Mouse (Mus musculus) inflammation-experienced regulatory T-cells, adult 6 months (primary cell): Measurements from ENCODE around the gene Gpr152. TPM values are rescaled to one million over a fixed set of nuclear protein-coding genes. Genes with fewer than 3 reads are reported as not detected.

Experiments
- ATAC-seq: one replicate; pipeline ENCODE4 v1.8.0; 2017
- polyA plus RNA-seq, 3 experiments: library from polyadenylated mRNA; unstranded; fragments of 100-300 nt; shearing (Covaris generic); gene quantifications; one replicate each; pipeline ENCODE4 v1.2.1; 2017

Gpr152 gene
- under 1 TPM in 1 of 3 experiments, not detected in 2; 0.22 TPM for polyA plus RNA-seq

DNA sequence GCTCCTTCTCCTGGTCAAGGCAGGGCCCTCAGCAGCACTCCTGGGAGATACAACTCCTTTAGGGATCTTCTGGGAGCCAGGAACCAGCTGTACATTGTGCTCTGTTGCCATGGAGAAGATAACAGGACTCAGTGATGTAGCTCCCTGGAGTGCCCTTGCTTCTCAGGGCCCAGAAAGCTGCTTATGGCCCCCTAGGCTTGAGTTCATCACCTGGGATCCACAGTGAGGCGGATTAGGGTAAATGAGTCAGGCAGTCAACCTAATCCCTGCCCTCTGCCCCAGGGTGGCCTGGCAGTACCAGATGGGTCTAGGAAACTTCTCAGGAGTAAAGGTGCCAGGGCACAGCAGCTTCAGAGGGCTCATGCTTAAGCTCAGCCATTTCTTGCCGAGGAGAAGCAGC is at the start of gene Gpr152:
Gpr152 (plus strand) TSS at position 342 of the 400 bp plus-strand sequence.
- ATAC-seq, result no peak

DNA sequence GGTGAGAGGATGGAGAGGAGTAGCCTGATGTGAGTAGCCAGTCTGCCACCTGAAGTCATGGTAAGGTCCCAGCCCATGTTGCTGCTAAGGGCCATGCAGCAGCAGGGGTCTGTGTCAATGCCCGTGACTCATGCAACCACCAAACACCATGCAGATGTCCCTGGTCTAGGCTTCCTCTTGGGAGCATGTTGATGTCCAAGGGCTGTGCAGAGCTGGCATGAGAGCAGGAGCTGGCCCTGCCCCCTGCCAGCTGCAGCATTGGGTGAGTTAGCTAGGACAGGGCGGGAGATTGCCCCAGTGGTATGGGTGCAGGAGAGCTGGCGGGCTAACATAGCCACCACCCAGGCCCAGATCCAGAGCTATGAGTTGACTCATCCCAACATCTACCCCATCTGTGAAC is 49.1 kb upstream of the Gpr152 start:
- no peak for ATAC-seq

DNA sequence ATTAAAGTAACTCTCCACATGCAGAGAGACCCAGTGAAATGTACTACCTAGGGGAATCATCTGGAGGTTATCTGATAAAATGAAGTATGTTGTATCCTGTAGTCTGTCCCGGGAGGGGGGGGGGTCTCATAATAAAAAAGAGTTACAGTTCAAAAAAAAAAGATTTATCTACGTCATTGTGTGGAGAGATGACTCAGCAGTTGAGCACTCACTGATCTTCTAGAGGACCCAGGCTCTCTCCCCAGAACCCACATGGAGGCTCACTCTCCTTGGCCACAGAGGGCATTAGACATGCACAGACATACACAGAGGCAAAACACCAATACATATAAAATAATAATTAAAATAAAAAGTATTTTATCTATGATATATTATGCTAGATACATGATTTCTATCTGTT is 48.2 kb upstream of the Gpr152 start:
- no peak for ATAC-seq

DNA sequence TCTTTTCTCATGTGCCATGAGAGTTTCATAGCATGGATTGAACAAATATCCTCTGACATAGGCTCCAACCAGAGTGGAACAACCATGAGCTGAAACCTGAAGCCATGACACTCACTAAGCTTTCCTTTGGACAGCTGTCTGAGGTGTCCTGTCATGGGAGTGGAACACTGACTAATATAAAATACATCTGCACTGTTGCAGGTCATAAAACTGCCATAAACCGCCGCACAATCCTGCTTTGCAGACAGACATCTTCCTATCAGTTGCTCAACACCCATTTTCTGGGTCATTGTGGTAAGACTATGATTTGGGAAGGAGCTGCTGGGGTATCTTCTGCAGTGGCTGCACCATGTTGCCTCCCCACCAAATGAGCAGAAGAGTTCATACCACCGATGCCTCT is 46.8 kb upstream of the Gpr152 start:
- ATAC-seq, result no peak

DNA sequence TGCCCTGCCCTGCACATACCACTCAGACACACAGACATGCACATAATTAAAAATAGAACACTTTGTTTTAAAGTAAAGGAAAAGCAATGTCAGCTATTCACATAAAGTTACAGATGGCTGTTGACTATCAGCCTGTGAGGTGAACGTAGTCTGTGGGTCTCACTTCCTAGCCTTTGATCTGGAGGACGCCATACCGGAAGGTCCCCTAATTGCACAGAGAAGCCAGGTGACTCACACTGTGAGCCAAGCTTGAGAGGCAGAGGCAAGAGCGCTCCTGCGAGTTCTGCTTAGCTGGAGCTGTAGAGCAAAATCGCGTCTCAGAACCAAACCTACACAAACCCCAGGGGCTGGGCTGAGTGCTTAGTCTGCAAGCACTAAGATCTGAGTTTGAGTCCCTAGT is 45.8 kb upstream of the Gpr152 start:
- peak; percentile 66 for ATAC-seq

DNA sequence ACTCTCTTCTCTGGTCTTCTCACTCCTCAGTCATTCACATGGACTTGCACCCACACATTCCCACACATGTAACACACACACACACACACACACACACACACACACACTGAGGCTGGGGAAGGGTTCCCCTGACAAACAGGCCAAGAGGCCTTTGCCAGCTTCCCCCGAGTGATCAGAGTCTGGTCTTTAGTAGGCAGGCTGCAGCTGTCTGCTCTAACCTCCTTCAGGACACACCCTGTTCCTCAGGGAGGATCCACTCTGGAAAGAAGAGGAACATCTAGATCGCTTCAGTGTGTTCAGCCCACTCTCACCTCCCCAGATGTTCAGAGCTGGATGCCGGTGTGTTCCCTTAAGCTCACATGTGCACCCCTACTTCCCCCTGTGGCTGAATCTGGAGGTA is 45.2 kb upstream of the Gpr152 start:
- ATAC-seq, result no peak

DNA sequence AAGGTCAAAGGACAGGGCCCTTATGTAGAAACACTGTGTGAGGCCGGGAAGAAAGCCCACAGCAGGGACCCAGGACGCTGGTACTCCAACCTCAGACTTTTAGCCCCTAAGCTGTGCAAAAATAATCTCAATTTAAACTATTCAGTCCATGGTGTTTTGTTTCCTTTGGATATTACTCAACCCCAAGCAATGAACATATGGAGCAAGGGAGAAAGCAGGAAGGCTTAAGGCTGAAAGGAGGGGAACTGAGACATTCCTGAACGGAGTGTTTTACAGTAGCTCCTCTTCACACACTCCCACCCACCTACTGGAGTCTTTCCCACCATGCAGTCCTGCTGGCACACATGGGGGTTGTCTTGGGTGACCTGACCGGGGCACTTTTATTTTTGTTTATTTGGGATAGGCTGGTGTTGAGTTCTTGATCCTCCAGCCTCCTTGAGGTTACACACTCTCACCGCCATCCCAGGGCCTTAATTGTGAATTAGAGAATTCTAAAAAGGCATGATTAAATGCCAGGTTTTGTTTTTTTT is 44.7 kb upstream of the Gpr152 start:
- no peak for ATAC-seq

DNA sequence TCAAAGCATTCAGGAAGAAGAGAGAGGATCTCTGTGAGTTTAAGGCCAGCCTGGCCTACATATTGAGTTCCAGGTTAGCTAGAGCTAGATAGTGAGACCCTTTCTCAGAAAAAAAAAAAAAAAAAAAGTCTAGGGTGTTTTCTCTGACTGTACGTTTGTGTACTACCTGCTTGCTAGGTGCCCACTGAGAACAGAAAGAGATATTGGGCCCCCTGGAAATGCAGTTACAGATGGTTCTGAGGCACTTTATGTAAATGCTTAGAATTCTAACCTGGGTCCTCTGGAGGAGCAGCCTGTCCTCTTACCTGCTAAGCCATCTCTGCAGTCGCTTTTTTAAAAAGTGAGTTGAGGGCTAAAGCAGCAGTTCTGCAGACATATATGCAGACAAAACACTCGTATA is 43.8 kb upstream of the Gpr152 start:
- ATAC-seq, result no peak

DNA sequence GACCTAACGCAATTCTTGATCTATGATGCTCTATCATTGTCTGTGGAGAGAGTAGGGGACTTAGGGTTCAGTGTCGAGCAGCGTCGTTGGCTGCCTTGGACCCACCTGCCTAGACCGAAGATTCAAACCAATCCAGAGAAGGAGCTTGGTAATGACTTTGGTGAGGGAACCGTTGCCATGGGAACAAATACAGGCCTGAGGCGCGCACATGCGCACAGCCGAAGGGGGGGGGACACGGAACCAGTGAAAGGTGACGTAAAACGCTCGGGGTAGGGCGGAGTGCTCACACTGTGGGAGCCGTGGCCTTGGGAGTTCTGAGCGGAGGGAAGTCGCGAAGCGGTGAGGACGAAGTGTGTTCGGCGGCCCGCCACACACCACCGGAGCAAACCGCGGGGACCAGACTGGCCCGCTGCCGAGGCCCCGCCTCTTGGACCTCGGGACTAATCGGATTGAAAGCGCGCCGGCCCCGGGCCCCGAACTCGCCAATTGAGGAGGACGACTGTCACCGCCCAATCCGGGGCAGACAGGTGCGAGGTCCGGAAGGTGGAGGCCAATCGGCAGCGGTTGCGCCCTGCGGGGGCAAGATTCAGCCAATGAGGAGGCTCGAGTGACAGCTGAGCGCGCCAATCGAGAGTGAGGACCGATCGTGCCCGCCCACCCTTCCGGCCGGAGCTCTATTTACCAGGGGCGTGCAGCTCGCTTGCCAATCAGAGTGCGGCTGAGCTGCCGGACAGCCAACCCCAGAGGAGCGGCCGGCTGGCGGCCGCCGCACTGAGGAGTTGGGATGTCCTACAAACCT is 42.7 kb upstream of the Gpr152 start, which contains the start of gene Cdk2ap2:
Cdk2ap2 (plus strand) TSS at position 541 of the 799 bp plus-strand sequence.
- ATAC-seq, result peak; percentile 77

DNA sequence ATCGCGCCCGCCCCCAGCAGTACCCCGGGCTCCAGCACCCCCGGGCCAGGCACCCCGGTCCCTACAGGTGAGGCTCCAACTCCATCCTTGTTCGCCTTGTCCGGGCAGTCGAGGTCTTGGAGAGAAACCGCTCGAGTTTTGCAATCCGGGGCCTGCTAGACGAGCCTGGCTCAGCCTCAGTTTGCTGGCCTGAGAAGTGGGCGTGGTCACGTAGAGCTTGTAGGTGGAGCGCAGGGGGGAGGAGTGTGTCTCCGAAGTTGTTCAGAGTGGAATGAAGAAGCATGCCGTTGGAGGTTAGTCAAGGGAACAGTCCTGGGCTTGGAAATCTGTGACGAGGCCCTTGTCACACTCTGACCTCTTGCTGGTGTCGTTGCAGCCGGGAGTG is 42.2 kb upstream of the Gpr152 start:
- peak; percentile 18 for ATAC-seq

DNA sequence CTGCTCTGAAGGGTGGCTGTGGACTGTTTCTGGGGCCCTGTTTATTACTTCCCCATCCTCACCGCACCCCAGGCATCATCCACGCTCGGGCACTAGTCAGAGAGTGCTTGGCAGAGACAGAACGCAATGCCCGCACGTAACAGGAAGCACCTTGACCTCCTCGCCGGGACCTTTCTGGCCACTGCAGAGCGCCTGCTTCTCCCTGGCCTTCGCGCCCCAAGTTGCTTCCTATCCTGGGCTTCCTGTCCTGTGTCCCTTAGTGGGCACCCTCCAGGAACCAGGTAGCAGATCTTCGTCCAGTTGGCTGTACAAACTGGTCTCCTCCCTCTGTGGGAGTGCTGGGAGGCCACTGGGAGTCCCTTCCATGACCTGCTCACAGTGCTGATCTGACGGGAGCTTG is 41.2 kb upstream of the Gpr152 start:
- ATAC-seq, result no peak

DNA sequence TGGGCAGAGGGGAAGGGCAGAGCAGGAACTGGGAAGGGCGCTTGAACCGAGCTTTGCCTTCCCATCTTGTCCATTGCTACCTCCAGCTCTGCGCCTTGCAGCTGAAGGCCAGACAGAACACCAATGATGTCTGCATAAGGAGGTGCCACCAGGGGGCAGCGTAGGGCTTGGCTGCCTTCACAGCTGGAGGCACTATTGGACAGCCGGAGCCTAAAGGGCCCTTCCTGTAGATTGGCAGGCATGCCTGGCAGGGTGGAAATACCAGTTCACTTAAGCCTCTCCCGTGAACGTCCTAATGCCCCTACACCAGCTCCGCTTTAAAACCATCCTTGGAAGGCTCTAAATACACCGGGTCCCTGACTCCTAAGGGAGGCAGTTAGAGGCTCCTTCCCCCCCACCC is 40.5 kb upstream of the Gpr152 start:
- ATAC-seq, result peak; percentile 32

DNA sequence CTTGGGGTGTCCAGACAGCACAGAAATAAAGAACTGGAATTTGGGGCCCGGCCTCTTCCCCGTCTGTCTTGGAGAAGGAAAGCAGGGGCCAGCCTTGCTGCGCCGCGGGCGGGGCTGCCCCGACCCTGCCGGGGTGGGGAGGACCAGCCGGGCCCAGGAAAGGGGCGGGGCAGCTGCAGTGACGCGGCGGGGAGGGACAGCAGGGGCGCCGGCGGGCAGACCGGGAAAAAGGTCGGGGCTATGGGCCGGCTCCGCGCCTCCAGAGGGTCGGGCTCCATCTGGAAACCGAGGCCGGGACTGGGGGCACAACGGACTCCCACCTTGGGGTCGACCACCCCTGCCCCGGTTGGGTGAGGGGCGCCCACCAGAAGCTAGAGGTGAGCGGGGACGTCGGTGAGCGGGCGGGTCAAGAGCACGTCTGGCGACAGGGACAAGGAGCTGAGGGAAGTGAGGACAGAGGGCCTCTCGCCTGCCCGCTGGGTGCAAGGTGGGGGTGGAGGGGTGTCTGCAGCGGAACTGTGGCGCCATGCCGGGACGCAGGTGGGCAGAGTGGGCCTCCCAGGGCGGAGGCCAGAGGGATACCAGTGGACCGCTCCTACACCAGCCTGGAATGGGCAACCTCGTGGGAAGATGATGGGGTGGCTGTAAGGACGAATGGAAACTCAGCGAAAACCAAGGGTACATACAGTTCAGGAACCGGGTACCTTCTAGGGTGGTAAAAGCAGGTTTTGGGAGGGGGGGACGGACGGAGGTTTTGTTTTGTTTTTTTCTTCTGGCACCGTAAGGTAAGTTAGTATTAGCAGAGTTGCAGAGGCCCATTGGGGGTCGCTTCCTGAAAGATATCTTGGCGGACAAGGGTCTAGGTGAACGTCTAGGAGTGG is 39.5 kb upstream of the Gpr152 start, which contains the start of gene Pitpnm1:
Pitpnm1 (plus strand) TSS at position 162 of the 881 bp plus-strand sequence.
- ATAC-seq, result no peak

DNA sequence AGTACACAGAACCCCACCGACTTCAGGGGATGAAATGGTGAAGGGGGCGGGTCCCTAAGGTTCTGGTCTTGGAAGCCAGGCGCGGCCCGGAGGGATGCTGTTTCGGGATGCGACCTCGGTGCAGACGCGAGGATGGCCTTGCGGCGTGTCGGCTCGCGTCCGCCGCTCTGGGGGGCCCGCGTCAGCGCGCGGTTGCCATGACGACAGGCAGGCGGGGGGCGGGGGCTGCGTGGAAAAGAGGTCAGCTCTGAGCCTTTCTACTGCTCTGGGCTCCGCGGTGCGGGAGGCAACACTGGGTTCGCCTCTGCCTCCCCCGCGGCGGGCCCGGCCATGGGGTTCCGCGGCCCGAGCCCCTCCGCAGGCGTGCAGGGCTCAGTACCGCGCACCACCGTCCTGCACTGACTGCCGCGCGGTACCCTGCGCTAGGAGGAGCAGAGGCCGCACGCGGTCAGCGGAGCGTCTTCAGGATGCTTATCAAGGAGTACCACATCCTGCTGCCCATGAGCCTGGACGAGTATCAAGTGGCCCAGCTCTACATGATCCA is 38.8 kb upstream of the Gpr152 start:
- ATAC-seq, result no peak

DNA sequence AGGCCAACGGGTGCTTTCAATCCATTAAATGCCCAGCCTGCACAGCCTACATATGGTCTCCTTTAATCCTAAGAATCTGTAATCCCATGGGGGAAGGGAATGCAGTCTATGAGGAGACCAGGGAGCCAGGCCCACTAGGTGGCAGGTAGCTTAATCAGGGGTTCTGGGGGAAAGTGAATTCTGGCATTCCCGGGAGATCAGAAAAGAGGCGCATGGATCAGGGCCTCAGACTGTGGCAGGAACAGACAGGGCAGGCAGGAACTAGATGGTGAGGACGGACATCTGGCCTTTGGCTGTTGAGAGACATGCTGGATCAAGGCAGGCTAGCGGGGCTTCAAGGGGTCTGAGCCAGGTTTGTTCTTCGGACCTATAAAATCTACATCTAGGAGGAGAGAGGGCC is 38.1 kb upstream of the Gpr152 start:
- ATAC-seq, result no peak

DNA sequence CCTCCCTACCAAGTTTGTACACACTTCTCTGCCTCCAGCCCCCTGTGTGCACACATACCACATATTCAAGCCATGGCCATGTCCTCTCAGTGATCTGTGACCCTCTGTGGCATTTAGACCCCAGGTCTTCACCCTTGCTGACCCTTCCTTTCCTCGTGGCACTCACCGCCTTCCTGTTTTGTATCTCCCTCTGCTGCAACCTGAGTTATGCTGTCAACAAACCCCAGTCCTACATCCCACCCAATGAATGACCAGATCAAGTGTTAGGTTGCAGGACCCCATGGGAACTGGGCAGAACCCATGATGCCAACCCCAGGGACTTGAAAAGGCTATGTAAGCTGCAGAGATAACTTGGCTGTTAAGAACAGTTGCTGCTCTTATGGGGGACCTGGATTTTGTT is 37.5 kb upstream of the Gpr152 start:
- no peak for ATAC-seq

DNA sequence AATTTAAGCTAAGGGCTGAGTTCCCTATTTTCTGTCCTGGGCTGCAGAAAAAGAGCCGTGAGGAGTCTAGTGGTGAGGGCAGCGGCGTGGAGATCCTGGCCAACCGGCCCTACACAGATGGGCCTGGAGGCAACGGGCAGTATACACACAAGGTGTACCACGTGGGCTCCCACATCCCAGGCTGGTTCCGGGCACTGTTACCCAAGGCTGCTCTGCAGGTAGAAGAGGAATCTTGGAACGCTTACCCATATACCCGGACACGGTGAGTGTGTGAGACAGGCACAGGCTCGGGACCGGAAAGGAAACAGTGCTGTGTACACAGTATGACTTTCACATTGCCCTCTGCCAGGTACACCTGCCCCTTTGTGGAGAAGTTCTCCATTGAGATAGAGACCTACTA is 37.0 kb upstream of the Gpr152 start:
- no peak for ATAC-seq

DNA sequence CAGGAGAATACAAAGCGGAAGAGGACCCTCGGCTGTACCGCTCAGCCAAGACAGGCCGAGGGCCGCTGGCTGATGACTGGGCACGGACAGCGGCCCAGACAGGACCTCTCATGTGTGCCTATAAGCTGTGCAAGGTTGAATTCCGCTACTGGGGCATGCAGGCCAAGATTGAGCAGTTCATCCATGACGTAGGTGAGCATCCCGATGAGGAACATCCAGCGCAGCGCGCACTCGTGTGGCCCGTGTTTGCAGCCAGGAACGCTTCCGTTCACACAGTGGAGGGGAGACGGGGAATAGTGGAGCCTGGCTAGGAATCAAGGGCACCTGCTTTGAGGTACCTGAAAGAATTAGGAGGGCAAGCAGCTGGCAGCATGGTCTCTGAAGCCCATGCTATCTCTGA is 36.3 kb upstream of the Gpr152 start:
- no peak for ATAC-seq

DNA sequence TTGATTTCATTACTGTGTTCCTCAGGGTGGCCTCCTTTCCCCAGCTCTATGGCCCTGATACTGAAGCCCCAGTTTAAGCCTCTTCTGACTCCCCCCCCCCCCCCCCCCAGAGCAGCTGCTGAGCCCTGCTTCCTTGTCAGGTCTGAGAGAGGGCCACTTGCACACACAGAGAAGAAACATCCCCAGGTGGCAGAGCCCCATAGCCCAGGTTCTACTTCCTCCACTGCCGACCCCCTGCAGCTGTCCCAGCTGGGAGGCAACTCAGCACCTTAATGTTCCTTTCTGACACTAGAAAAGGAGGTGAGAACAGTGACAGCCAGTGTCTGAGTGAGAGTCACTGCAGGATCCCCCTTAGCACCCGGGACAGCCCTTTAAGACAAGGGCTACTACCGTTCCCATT is 35.8 kb upstream of the Gpr152 start:
- ATAC-seq, result no peak

DNA sequence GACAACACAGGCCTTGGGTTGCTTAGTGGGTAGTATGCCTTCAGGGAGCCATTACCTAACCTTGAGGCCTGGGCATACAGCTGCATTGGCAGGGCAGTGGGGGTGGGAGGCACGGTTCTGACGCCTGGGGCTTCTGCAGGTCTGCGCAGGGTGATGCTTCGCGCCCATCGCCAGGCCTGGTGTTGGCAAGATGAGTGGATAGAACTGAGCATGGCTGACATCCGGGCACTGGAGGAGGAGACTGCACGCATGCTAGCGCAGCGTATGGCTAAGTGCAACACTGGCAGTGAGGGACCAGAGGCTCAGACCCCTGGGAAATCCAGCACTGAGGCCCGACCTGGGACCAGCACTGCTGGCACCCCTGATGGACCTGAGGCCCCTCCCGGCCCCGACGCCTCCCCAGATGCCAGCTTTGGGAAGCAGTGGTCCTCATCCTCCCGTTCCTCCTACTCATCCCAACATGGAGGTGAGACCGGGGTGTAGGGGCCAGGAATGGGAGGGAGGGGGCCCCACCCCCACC is 34.9 kb upstream of the Gpr152 start:
- ATAC-seq, result no peak

DNA sequence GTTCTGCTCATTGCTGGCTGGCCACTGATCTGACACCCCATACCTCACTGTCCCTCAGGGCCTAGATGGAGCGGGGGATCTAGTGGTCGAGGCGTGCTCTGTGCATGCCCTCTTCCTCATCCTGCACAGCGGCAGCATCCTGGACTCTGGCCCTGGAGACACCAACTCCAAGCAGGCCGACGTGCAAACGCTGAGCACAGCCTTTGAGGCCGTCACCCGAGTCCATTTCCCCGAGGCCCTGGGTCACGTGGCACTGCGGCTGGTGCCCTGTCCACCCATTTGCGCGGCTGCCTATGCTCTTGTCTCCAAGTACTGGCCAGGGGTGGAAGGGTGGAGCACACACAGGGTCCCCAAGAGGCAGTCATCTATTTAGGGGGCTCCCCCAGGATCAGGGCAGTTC is 32.9 kb upstream of the Gpr152 start:
- ATAC-seq, result no peak

DNA sequence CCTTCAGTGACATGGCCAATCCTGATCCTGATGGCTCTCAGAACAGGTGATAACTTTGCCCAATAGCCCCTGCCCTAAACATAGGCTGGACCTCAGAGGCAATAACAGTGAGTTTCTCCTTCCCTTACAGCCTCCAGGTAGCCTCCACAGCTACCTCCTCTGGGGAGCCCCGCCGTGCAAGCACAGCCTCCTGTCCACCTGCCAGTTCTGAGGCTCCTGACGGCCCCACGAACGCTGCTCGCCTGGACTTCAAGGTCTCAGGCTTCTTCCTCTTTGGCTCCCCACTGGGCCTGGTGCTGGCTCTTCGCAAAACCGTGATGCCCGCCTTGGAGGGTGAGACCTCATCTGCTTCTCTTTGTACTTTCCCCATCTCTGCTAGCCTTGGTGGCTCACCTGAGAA is 31.1 kb upstream of the Gpr152 start:
- no peak for ATAC-seq
